Mouse (Mus musculus) cerebellum, postnatal 36 days (tissue): ENCODE measurements around the gene 1700016H13Rik.
A peak's percentile ranks its signal among the peaks of the same experiment; 100 is the strongest.

Experiments
- DNase-seq, 2 experiments: peaks; one replicate each; pipeline ENCODE4 v3.0.0; 2021 to 2022; ENCODE audit warnings: mixed read lengths in 2 of 2

The 1700016H13Rik gene

DNA sequence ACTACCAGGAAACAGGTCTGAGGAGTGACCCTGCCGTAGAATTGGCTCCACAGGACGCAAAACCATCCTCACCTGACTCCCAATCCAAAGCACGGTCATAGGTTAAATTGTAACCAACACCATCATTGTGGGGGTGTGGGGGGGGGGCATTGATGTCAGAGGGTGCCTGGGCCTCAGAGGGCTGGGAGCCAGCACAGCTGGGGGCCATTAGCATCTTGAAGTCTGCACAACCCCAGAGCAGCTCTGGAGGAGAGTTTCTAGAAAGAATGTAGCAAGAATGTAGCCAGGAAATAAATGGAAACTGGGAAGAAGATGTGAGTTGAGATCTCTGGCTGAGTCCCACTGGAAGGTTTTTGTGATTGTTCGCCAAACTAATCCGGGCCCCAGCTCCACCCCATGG is 56.9 kb downstream of the 1700016H13Rik start:
- DNase-seq = no peak

- DNase-seq = peak; percentile 16 to 23
These were observed 57.5 kb downstream of the 1700016H13Rik start for GRCm38 (mm10) chr5:103598264-103598663.
